Mouse (Mus musculus) C2C12 (cell line): ENCODE measurements around the gene Slc7a15. TPM values are rescaled to one million over a fixed set of nuclear protein-coding genes. Genes with fewer than 3 reads are reported as not detected.
A peak's percentile ranks its signal among the peaks of the same experiment; 100 is the strongest.
"Not testable (repeated sequence)": the region's sequence is repeated elsewhere in the genome, so short reads cannot be mapped to it uniquely, and the experiment has no call there.

Experiments
- H3K27me3 ChIP-seq: one replicate; pipeline ENCODE4 v1.6.1; 2011; ENCODE audit not compliant: control insufficient read depth, insufficient read depth, insufficient read length
- H3K36me3 ChIP-seq: one replicate; pipeline ENCODE4 v1.6.1; 2011; ENCODE audit not compliant: control insufficient read depth, insufficient read depth
- H3K4me3 ChIP-seq: one replicate; pipeline ENCODE4 v1.5.1; 2011; ENCODE audit warnings: mild to moderate bottlenecking, control low read depth; ENCODE audit not compliant: poor library complexity, insufficient read depth, severe bottlenecking
- H3K79me2 ChIP-seq: one replicate; pipeline ENCODE4 v1.6.1; 2011; ENCODE audit not compliant: control insufficient read depth, insufficient read depth
- H3K79me3 ChIP-seq: one replicate; pipeline ENCODE4 v1.6.1; 2011; ENCODE audit warnings: low read depth, control low read depth
- H3ac ChIP-seq: one replicate; pipeline ENCODE3; 2011; ENCODE audit warnings: low read depth; ENCODE audit not compliant: control insufficient read depth, insufficient read length
- CEBPB ChIP-seq: IDR thresholded peaks from one replicate; pipeline ENCODE4 v1.6.1; 2011; ENCODE audit warnings: low read depth, mild to moderate bottlenecking, control low read depth, moderate library complexity
- CTCF ChIP-seq: IDR thresholded peaks from one replicate; pipeline ENCODE4 v1.5.1; 2011; ENCODE audit not compliant: control insufficient read depth, insufficient read depth, insufficient read length
- FOSL1 ChIP-seq: IDR thresholded peaks from one replicate; pipeline ENCODE4 v1.8.0; 2011; ENCODE audit warnings: mild to moderate bottlenecking, low read length; ENCODE audit not compliant: poor library complexity, insufficient read depth, severe bottlenecking
- MAX ChIP-seq: IDR thresholded peaks from one replicate; pipeline ENCODE4 v1.6.1; 2011; ENCODE audit warnings: mild to moderate bottlenecking, control low read depth
- MYOD1 ChIP-seq: IDR thresholded peaks from one replicate; pipeline ENCODE4 v1.6.1; 2011; ENCODE audit warnings: low read depth; ENCODE audit not compliant: control insufficient read depth, insufficient read length
- MYOG ChIP-seq: IDR thresholded peaks from one replicate; pipeline ENCODE4 v1.6.1; 2011; ENCODE audit not compliant: control insufficient read depth, insufficient read length; ENCODE audit errors: extremely low read depth
- USF1 ChIP-seq: IDR thresholded peaks from one replicate; pipeline ENCODE4 v1.6.1; 2011; ENCODE audit warnings: low read depth, mild to moderate bottlenecking, control low read depth, moderate library complexity
- long read RNA-seq, 2 experiments: library from polyadenylated mRNA; unstranded; transcript quantifications; one replicate each; pipeline ENCODE4 v2.0.0; 2019 to 2020
- polyA plus RNA-seq: library from polyadenylated mRNA; unstranded; fragments of >200 nt; fragmentation: generic; extraction: Trizol; gene quantifications from one replicate; pipeline ENCODE4 v1.2.1, GENCODE M21; 2012; ENCODE audit warnings: missing spikeins

Slc7a15 gene
- not detected for polyA plus RNA-seq
- long read RNA-seq, experiment 1, result 0 reads
- long read RNA-seq, experiment 2, result 0 reads

DNA sequence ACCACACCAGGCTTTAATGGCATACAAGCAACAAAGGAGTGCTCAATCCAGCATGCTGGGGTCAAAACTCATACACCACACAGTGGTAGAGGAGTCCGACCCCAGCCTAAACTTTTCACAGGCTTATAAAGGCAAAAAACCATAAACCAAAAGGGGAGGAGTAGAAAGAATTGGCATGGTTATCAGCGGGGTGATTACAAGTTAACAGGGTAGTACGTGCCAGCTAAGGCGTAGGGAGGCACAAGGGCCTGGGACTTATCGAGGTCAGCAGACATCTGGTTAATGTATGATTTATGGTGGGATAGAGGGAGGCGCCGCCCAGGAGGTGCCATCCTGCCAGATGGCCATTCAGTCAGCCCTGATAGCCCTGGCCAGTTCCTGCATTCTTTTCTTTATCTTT is at the start of gene Slc7a15:
TSS of gene Slc7a15 (minus strand) at position 101 of the 400 bp plus-strand sequence.
- H3K79me3 ChIP-seq, H3K36me3 ChIP-seq, H3K79me2 ChIP-seq, H3K27me3 ChIP-seq, H3K4me3 ChIP-seq, H3ac ChIP-seq: not testable (repeated sequence)

DNA sequence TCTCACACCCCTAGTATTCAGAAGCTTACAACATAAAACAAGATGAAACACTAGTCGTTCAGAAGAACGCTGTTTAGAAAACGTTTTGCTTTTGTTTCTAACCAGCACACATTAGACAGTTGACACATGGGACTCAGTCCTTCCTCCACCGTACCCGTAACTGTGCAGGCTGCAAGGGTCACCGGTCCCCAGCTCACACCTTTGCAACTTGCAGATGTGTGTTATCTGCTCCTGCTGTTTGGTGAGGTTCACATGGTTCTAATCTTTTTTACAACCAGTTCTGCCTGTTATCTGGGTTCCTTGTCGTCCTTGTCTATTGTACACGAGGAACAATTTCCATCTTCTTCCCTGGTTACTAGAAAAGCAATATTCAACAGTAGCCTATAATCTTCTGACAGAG is 49.3 kb upstream of the Slc7a15 start:
- not testable (repeated sequence) for H3K27me3 ChIP-seq, H3K79me3 ChIP-seq, H3ac ChIP-seq, H3K36me3 ChIP-seq, H3K79me2 ChIP-seq, H3K4me3 ChIP-seq

DNA sequence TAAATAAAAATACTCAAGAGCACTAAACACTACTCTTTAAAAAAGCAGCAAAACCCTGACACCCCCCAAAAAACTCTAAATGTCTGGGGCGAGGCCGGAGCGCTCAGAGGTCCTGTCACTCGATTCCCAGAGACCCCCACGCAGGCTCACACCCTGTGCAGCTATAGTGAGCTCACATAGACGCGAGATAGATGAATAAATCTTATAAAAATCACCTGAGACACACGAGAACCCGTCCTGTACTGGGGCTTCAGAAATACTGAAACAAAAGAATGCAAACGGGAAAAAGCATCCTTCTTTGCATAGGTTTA is 42.5 kb upstream of the Slc7a15 start:
- TF ChIP-seq CTCF (no peak), CEBPB (no peak), MAX (no peak), MYOD1 (no peak), USF1 (no peak), FOSL1 (no peak), MYOG (no peak)
- peak overlapping the region; percentile 71 for H3K4me3 ChIP-seq
- peaks cover 3% of the 10 kb centered on the region for H3K79me3 ChIP-seq
- H3K36me3 ChIP-seq, result no peaks in the 10 kb centered on the region
- peaks cover 22% of the 10 kb centered on the region for H3K79me2 ChIP-seq
- no peaks in the 10 kb centered on the region for H3K27me3 ChIP-seq
- peak overlapping the region; percentile 24 for H3ac ChIP-seq

DNA sequence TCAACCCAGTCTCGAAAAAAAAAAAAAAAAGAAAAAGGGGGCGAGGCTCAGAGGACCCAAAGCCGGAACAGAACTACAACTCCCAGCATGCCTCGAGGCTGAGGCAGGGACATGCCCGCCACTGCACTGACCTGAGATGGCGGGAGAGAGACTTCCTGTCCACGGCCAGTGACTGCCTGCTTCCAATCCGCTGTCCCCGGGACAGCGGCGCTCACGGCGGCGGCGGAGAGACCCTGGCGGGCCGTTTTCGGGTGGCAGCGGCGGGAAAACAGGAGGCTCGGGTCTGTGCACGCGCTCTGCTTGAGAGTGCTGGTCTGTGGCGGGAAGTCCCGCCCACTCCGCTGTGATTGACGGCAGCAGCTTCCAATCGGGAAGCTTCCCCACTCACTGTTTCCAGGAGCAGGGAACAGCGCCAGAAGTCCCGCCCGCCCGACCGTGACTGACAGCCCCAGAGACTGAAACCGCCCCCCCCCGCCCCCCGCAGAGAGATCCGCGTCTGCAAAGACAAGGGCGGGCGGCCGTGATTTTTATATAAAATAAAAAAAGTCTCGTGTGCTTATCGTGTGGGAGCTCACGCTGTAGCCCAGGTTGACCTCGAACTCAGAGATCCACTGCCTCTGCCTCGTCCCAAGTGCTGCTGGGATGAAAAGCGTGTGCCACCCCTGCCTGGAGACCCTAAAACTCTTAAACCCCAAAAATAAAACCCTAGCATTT is 42.0 kb upstream of the Slc7a15 start:
- no peaks in the 10 kb centered on the region for H3K27me3 ChIP-seq

DNA sequence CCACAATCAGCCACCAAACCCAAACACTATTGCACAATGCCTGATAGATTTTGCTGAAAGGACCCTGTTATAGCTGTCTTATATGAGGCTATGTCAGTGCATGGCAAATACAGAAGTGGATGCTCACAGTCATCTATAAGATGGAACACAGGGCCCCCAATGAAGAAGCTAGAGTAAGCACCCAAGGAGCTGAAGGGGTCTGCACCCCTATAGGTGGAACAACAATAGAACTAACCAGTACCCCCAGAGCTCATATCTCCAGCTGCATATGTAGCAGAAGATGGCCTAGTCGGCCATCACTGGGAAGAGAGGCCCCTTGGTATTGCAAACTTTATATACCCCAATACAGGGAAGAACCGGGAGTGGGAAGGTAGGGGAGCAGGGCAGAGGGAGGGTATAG is 41.3 kb upstream of the Slc7a15 start:
- Histone ChIP-seq H3K4me3 (peak overlapping the region; percentile 71), H3K79me2 (peaks cover 22% of the 10 kb centered on the region)
- TF ChIP-seq CEBPB, result peak; percentile 46

More for the DNA sequence above, 42.0 kb upstream of the Slc7a15 start:
- Histone ChIP-seq H3K79me3 (peaks cover 3% of the 10 kb centered on the region), H3K79me2 (peaks cover 22% of the 10 kb centered on the region), H3K36me3 (no peaks in the 10 kb centered on the region), H3K4me3 (peak overlapping the region; percentile 71), H3ac (peak overlapping the region; percentile 67)
- TF ChIP-seq USF1 (no peak), CTCF (no peak), MYOG (no peak), MAX (no peak), CEBPB (no peak), MYOD1 (no peak), FOSL1 (no peak)

DNA sequence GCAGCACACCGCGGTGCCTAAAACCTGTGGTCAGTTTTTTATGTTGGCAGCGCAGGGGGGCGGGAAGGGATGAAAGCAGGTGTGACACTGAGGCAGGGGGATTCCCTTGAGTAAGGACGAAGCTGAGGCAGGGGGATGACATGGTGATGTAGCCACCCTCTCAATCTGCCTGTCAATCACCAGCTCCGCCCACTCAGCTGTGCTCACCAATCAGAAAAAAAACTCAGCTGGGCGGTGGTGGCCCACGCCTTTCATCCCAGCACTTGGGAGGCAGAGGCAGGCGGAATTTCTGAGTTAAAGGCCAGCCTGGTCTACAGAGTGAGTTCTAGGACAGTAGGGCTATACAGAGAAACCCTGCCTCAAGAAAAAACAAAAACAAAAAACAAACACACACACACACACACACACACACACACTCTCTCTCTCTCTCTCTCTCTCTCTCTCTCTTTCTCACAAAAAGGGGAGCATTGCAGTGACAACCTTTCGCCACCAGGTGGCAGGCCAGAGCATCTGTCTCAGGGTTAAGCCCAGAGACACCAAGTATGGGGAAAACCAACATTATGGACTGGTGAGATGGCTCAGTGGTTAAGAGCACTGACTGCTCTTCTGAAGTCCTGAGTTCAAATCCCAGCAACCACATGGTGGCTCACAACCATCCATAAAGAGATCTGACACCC is 39.7 kb upstream of the Slc7a15 start:
- TF ChIP-seq CTCF (peak; percentile 38), MAX (peak; percentile 28)
- H3K36me3 ChIP-seq, H3ac ChIP-seq, H3K27me3 ChIP-seq, H3K4me3 ChIP-seq, H3K79me3 ChIP-seq: not testable (repeated sequence)
- peaks cover 22% of the 10 kb centered on the region for H3K79me2 ChIP-seq

More for the DNA sequence above, 41.3 kb upstream of the Slc7a15 start:
- not testable (repeated sequence) for H3ac ChIP-seq, H3K36me3 ChIP-seq, H3K27me3 ChIP-seq, H3K79me3 ChIP-seq

DNA sequence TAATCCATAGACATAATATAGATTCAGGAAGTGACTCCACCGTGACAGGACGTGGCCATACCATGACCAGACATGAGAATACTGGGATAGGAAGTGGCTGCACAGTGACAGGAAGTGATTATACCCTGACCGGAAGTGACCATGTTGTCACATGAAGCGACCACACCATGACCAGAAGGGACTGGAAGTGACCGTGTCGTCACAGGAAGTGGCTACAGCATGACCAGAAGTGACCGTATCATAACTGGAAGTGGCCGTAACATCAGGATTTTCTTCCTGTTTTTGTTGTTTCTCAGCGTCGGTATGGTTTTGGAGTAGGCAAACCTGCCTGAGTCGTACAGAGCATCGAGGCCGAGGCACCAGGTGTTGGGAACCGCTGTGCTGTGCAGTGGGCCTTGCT is 38.1 kb upstream of the Slc7a15 start:
- no peaks in the 10 kb centered on the region for H3K27me3 ChIP-seq

More for the DNA sequence above, 38.1 kb upstream of the Slc7a15 start:
- Histone ChIP-seq H3ac (no peak overlapping the region), H3K36me3 (no peaks in the 10 kb centered on the region), H3K79me2 (peaks cover 22% of the 10 kb centered on the region), H3K4me3 (no peak overlapping the region), H3K79me3 (peaks cover 3% of the 10 kb centered on the region)
- TF ChIP-seq MYOD1, result no peak
- TF ChIP-seq FOSL1, result no peak
- no peak for TF ChIP-seq MAX
- no peak for TF ChIP-seq MYOG
- TF ChIP-seq CEBPB, result no peak
- TF ChIP-seq CTCF, result no peak
- no peak for TF ChIP-seq USF1
